ENCODE assay signal across 32 mouse cellular contexts in the genomic region with DNA sequence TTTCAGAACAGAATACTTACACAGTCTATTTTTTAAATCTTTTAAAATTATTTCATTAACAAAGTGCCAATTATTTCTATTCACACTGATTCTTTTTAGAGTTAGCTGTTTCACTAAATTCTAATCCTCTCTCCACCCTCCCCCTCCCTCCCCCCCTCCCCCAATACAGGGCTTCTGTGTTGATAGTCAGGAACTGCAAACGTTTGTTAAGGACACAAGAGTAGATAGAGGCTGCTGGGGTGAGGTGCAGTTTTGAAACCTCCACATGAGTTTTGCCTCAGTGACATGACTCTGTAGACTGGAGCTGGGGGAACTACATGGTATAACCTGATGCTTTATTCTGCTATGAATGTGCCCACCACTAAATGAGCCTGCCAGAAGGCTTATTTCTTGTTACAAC. TPM values are rescaled to one million over a fixed set of nuclear protein-coding genes. Genes with fewer than 3 reads are reported as not detected.
DNase-seq lines count a peak whose midpoint lies in the region; ATAC-seq and TF ChIP-seq lines count a peak whose summit lies in the region.
"Had no signal": no experiment of that assay in that cellular context is flagged by ENCODE, and none has a peak within 500 bp of the region (broad histone marks: within the 10 kb centered on the region; RNA-seq: fewer than 3 reads in every experiment).

No protein-coding gene starts in this region.

- no peak for ATAC-seq in liver, postnatal 0 days
- ATAC-seq in liver, embryonic 11.5 days (replicated peaks; ENCODE audit: low FRiP score), result peak; percentile 41
- ATAC-seq: forebrain, embryonic 13.5 days had no signal

- H3K4me2 ChIP-seq in liver, postnatal 0 days (ENCODE audit: low read depth, low read length), result no peak overlapping the region
- H3K4me2 ChIP-seq in liver, embryonic 11.5 days, result peak overlapping the region; percentile 43

- H3K9me3 ChIP-seq in liver, postnatal 0 days (ENCODE audit: low read length), result no peaks in the 10 kb centered on the region
- no peaks in the 10 kb centered on the region for H3K9me3 ChIP-seq in liver, embryonic 11.5 days (ENCODE audit: control insufficient read depth, low read length)
- H3K9me3 ChIP-seq: embryonic facial prominence, embryonic 12.5 days; forebrain, embryonic 13.5 days; heart, embryonic 10.5 days; hindbrain, embryonic 12.5 days; liver, embryonic 15.5 days; neural tube, embryonic 15.5 days had no signal

- no peak overlapping the region for H3K27ac ChIP-seq in liver, postnatal 0 days (ENCODE audit: low read depth)
- H3K27ac ChIP-seq in liver, embryonic 11.5 days (ENCODE audit: low read depth, low read length), result peak overlapping the region; percentile 72
- no peak overlapping the region for H3K27ac ChIP-seq in cerebellum, adult 2 months (ENCODE audit: insufficient read depth, low read length)
- H3K27ac ChIP-seq: forebrain, embryonic 13.5 days; liver, embryonic 15.5 days; neural tube, embryonic 15.5 days had no signal

- H3K36me3 ChIP-seq in liver, postnatal 0 days (replicated peaks; ENCODE audit: insufficient read depth, low read length), result no peaks in the 10 kb centered on the region
- no peaks in the 10 kb centered on the region for H3K36me3 ChIP-seq in liver, embryonic 11.5 days (ENCODE audit: control insufficient read depth, insufficient read depth, low read length)
- H3K36me3 ChIP-seq: embryonic facial prominence, embryonic 12.5 days; heart, embryonic 10.5 days; hindbrain, embryonic 12.5 days; liver, embryonic 15.5 days; neural tube, embryonic 15.5 days had no signal

- TF ChIP-seq CTCF in liver, postnatal 0 days (IDR thresholded peaks at IDR 0.05; ENCODE audit: low read depth), result no peak
- no peak for TF ChIP-seq CTCF in cerebellum, adult 2 months (IDR thresholded peaks at IDR 0.05; ENCODE audit: borderline replicate concordance, insufficient read depth, low read depth, low read length)

- peaks cover 72% of the 10 kb centered on the region for H3K27me3 ChIP-seq in liver, postnatal 0 days (ENCODE audit: insufficient read depth, low read length)
- no peaks in the 10 kb centered on the region for H3K27me3 ChIP-seq in liver, embryonic 11.5 days (replicated peaks; ENCODE audit: control insufficient read depth, insufficient read depth, low read length)
- H3K27me3 ChIP-seq in cerebellum, adult 2 months (ENCODE audit: control insufficient read depth, insufficient read depth, low read length), result peaks cover 32% of the 10 kb centered on the region; the same call in 1 of the 2 replicates
- H3K27me3 ChIP-seq: embryonic facial prominence, embryonic 12.5 days; forebrain, embryonic 13.5 days; hindbrain, embryonic 12.5 days had no signal

- TF ChIP-seq POLR2A in cerebellum, adult 2 months (IDR thresholded peaks at IDR 0.05; ENCODE audit: borderline replicate concordance, insufficient read depth, low read length), result no peak

- H3K4me3 ChIP-seq in liver, postnatal 0 days (ENCODE audit: low read depth, low read length), result no peak overlapping the region
- H3K4me3 ChIP-seq in liver, embryonic 11.5 days (ENCODE audit: low read depth, low read length), result no peak overlapping the region
- H3K4me3 ChIP-seq in cerebellum, adult 2 months (replicated peaks; ENCODE audit: insufficient read depth, low read depth, low read length), result no peak overlapping the region
- H3K4me3 ChIP-seq: liver, embryonic 15.5 days; neural tube, embryonic 15.5 days had no signal

- DNase-seq in liver (peak; percentile 53), ZHBTc4 (ENCODE audit: low read depth, low spot score) (peak; percentile 50)
- DNase-seq in liver, postnatal 0 days, result no peak
- peak; percentile 37 for DNase-seq in embryo, embryonic 9.5 days (ENCODE audit: extremely low spot score)
- DNase-seq in liver, embryonic 11.5 days (ENCODE audit: low spot score), result no peak
- no peak for DNase-seq in cerebellum, adult 2 months
- DNase-seq in gastrocnemius, postnatal 10 days, result no peak
- DNase-seq in spleen, adult 12 weeks (ENCODE audit: low spot score), result no peak
- DNase-seq: adrenal gland, postnatal 25 days; cerebellum, postnatal 14 days; kidney, adult 18-20 months; kidney, postnatal 14 days; right cerebral cortex, adult 18-20 months; thymus, postnatal 25 days had no signal

- H3K4me1 ChIP-seq in liver, postnatal 0 days (ENCODE audit: insufficient read depth), result peaks cover 12% of the 10 kb centered on the region
- peaks cover 16% of the 10 kb centered on the region for H3K4me1 ChIP-seq in liver, embryonic 11.5 days (replicated peaks; ENCODE audit: control insufficient read depth, insufficient read depth, low read length)
- H3K4me1 ChIP-seq in cerebellum, adult 2 months (ENCODE audit: control insufficient read depth, insufficient read depth, low read length), result no peaks in the 10 kb centered on the region

- TF ChIP-seq EP300 in liver, postnatal 0 days (IDR thresholded peaks at IDR 0.05; ENCODE audit: low read depth), result no peak

- WGBS in liver, postnatal 0 days (ENCODE audit: insufficient replicate concordance), result 0% methylated on average over 1 of the region's 1 CpGs
- WGBS in liver, embryonic 11.5 days, result 0% methylated on average over 1 of the region's 1 CpGs
- WGBS in cerebellum, adult 2 months, result 5% methylated on average over 1 of the region's 1 CpGs

- no peak overlapping the region for H3K9ac ChIP-seq in liver, postnatal 0 days (replicated peaks)
- no peak overlapping the region for H3K9ac ChIP-seq in liver, embryonic 11.5 days (ENCODE audit: low read depth, low read length)
- H3K9ac ChIP-seq: liver, embryonic 15.5 days; neural tube, embryonic 15.5 days had no signal

RNA-seq across cellular contexts. Expression of a gene that starts 3.1 kb away (rescaled TPM):
- polyA plus RNA-seq in liver, postnatal 0 days (2015; fragmentation: Nextera tagmentation; extraction: Ambion mirVana), result 1.6 and 2.8 TPM in 2 replicates
- polyA plus RNA-seq in liver, embryonic 11.5 days (2014; fragmentation: Nextera tagmentation; extraction: Ambion mirVana), result 54.1 and 56.0 TPM in 2 replicates
- polyA plus RNA-seq in cerebellum, adult 2 months (2012; rRNA removed), result not detected in 2 replicates
- total RNA-seq in gastrocnemius, postnatal 10 days (2021), result 1 to 10 TPM in 1 of 2 experiments, under 1 TPM in 1; 0.23 to 1.4 TPM
- total RNA-seq: gastrocnemius, adult 18-20 months; layer of hippocampus, adult 18-20 months had no signal
- polyA plus RNA-seq: small intestine, adult 2 months had no signal

RNA-seq across cellular contexts. Expression of a gene that starts 15.5 kb away (rescaled TPM):
- polyA plus RNA-seq in liver, postnatal 0 days (2015; fragmentation: Nextera tagmentation; extraction: Ambion mirVana), result not detected in 2 replicates
- polyA plus RNA-seq in liver, embryonic 11.5 days (2014; fragmentation: Nextera tagmentation; extraction: Ambion mirVana), result not detected in 2 replicates
- not detected in 2 replicates for polyA plus RNA-seq in cerebellum, adult 2 months (2012; rRNA removed)
- total RNA-seq in gastrocnemius, postnatal 10 days (2021), result not detected
- total RNA-seq: adrenal gland, postnatal 25 days; gastrocnemius, adult 18-20 months; layer of hippocampus, adult 18-20 months; layer of hippocampus, postnatal 14 days; left cerebral cortex, adult 8-10 months had no signal
- polyA plus RNA-seq: brain, embryonic 14.5 days; C2C12; embryonic facial prominence, embryonic 12.5 days; forebrain, embryonic 13.5 days; gonadal fat pad, adult 2 months; heart, embryonic 10.5 days; heart, embryonic 16.5 days; hindbrain, embryonic 12.5 days; limb, embryonic 11.5 days; liver, embryonic 15.5 days; lung, embryonic 16.5 days; midbrain, embryonic 11.5 days; neural tube, embryonic 15.5 days had no signal

RNA-seq across cellular contexts. Expression of a gene that starts 25.9 kb away (rescaled TPM):
- 46.9 and 47.5 TPM in 2 replicates for polyA plus RNA-seq in liver, postnatal 0 days (2015; fragmentation: Nextera tagmentation; extraction: Ambion mirVana)
- polyA plus RNA-seq in liver, embryonic 11.5 days (2014; fragmentation: Nextera tagmentation; extraction: Ambion mirVana), result 48.8 and 50.0 TPM in 2 replicates
- polyA plus RNA-seq in cerebellum, adult 2 months (2012; rRNA removed), result 75.0 and 83.5 TPM in 2 replicates
- 10 to 100 TPM; 31.6 to 34.5 TPM for total RNA-seq in gastrocnemius, postnatal 10 days (2021)

RNA-seq across cellular contexts. Expression of a gene that starts 56.4 kb away (rescaled TPM):
- polyA plus RNA-seq in liver, postnatal 0 days (2015; fragmentation: Nextera tagmentation; extraction: Ambion mirVana), result 11.5 and 12.3 TPM in 2 replicates
- 26.7 and 27.1 TPM in 2 replicates for polyA plus RNA-seq in liver, embryonic 11.5 days (2014; fragmentation: Nextera tagmentation; extraction: Ambion mirVana)
- 56.0 and 56.8 TPM in 2 replicates for polyA plus RNA-seq in cerebellum, adult 2 months (2012; rRNA removed)
- 10 to 100 TPM; 24.2 to 29.8 TPM for total RNA-seq in gastrocnemius, postnatal 10 days (2021)

Comparison
In these comparisons a context has a peak if more than half of its experiments do, and no peak if none do; other contexts are left out.
1. DNase-seq: peak in liver (single experiment), ZHBTc4 (single experiment) and embryo, embryonic 9.5 days (single experiment); none in liver, postnatal 0 days (single experiment), liver, embryonic 11.5 days (single experiment), cerebellum, adult 2 months (0 of 2), gastrocnemius, postnatal 10 days (single experiment) and spleen, adult 12 weeks (single experiment).
2. RNA of a gene that starts 3.1 kb away (polyA plus RNA-seq): 54.1 to 56.0 TPM in liver, embryonic 11.5 days; 1.6 to 2.8 TPM in liver, postnatal 0 days and not detected in cerebellum, adult 2 months; every median in the first group is over 10 times any median in the second.